Mouse (Mus musculus): ENCODE results near the gene 1700034J05Rik. TPM values are rescaled to one million over a fixed set of nuclear protein-coding genes. Genes with fewer than 3 reads are reported as not detected.

Gene 1700034J05Rik
- total RNA-seq, 2 experiments from 2014 or later, result not detected

DNA sequence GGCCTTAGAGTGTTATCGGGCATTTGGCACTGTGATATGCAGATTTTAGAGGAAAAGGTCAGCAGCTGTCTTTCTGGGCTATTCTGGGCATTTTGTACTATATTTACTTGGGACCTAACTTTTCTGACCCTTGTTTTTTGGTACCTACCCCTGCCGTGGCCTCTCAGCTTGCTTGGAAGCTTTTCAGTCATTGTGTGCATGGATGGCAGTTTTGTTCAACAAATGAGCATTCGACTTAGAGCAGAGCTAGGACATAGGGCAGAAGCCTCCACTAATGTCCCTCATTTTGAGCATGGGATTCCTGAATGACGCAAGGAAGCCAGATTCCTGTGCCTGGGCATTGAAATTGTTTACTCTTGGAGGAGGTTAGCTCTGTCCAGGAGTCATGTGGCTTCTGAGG, 9.4 kb downstream of the 1700034J05Rik start:
- H3K27ac ChIP-seq, result no peak overlapping the region
- DNase-seq (ENCODE audit: extremely low spot score in 1 of 2, low spot score in 2 of 2), result no peak
- intact Hi-C loops (cut with DNase I), result no loop called here
- H3K4me3 ChIP-seq, result no peak overlapping the region
- TF ChIP-seq CTCF (IDR thresholded peaks at IDR 0.05), result no peak

DNA sequence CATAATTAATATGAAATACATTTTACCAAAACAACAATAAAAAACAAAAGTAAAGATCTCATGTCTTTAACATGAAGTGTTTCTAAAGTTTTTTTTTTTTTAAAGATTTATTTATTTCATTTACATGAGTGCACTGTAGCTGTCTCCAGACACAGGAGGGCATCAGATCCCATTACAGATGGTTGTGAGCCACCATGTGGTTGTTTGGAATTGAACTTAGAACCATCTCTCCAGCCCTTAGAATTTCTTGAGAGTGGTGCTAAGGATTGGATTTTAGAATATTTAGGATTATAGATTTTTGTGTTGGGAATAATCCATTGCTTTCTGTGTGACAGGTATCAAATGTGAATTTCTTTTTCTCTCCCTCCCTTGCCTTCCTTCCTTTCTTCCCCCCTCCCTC, 10.2 kb downstream of the 1700034J05Rik start:
- TF ChIP-seq CTCF (IDR thresholded peaks at IDR 0.05), result peak; percentile 14
- DNase-seq (ENCODE audit: extremely low spot score in 1 of 2, low spot score in 2 of 2), result no peak
- no peak overlapping the region for H3K27ac ChIP-seq

GRCm38 (mm10) chr6:146941505-146942275, 12.5 kb downstream of the 1700034J05Rik start:
- no peak for DNase-seq (ENCODE audit: extremely low spot score in 1 of 2, low spot score in 2 of 2)
- no peak overlapping the region for H3K27ac ChIP-seq
- no peak for TF ChIP-seq CTCF (IDR thresholded peaks at IDR 0.05)
- intact Hi-C loops (cut with DNase I), result no loop called here
- H3K4me3 ChIP-seq, result no peak overlapping the region

More for the DNA sequence above, 10.2 kb downstream of the 1700034J05Rik start:
- intact Hi-C loops (cut with DNase I), result no loop called here
- H3K4me3 ChIP-seq, result no peak overlapping the region

DNA sequence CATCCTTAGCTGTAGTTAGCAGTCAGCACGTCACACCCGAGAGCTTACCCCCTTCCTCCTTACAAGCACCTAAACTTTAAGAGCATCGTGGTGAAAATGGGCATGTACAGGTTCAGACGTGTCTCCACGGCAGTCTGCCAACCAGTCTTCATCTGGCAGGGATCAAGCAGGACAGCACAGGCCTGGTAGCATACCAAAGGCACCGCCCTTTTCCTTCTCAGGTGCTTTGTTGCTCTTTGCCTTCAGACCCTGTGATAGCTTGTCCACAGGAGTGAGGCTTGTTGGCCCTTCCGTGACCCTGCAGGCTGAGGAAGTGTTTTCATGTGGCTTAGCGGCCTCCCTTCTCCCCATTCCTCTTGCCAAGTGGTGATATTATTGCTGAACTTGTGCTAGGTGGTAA, 15.2 kb downstream of the 1700034J05Rik start:
- intact Hi-C loops (cut with DNase I), result no loop called here
- no peak for TF ChIP-seq CTCF (IDR thresholded peaks at IDR 0.05)
- no peak overlapping the region for H3K4me3 ChIP-seq
- H3K27ac ChIP-seq, result no peak overlapping the region
- DNase-seq (ENCODE audit: extremely low spot score in 1 of 2, low spot score in 2 of 2), result no peak

DNA sequence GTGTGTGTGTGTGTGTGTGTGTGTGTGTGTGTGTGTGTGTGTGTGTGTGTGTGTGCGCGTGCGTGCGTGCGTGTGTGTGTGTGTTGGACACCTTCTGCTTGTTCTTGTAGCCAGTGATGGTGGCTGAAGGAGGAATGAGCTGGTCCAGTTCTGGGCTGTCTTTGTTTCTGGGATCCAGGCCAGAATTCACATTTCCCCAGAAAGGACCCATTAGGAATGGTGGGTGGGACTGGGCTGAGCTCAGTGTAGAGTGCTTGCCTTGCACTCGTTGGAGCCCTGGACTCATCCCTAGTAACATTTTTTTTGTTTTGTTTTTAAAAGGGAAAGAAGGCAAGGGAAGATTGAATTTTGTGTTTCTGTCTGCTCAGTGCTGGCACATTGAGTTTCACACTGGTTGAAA, 18.3 kb downstream of the 1700034J05Rik start:
- TF ChIP-seq CTCF (IDR thresholded peaks at IDR 0.05), result no peak
- intact Hi-C loops (cut with DNase I), result no loop called here
- Histone ChIP-seq H3K4me3 (no peak overlapping the region), H3K27ac (no peak overlapping the region)
- no peak for DNase-seq (ENCODE audit: extremely low spot score in 1 of 2, low spot score in 2 of 2)

DNA sequence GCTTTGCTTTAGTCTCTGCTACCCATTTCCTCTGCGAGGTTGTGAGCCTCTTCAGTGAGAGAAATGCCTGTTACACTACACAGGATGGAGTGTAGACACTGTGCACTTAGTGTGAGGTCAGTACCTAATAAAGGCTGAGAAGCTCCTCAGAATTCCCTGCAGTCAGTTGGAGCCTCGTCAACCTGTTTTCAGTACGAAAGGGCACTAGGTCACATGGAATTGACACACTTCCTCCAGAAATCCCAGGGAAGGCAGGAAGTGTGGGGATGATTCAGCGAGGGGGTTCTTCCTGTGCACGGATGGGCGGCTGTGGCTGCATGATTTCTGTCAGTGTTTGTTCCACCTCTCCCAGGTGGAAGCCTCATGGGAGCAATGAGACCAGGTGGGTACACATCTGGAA, 21.1 kb downstream of the 1700034J05Rik start:
- Histone ChIP-seq H3K27ac (no peak overlapping the region), H3K4me3 (no peak overlapping the region)
- no peak for TF ChIP-seq CTCF (IDR thresholded peaks at IDR 0.05)
- no peak for DNase-seq (ENCODE audit: extremely low spot score in 1 of 2, low spot score in 2 of 2)
- intact Hi-C loops (cut with DNase I), result no loop called here

DNA sequence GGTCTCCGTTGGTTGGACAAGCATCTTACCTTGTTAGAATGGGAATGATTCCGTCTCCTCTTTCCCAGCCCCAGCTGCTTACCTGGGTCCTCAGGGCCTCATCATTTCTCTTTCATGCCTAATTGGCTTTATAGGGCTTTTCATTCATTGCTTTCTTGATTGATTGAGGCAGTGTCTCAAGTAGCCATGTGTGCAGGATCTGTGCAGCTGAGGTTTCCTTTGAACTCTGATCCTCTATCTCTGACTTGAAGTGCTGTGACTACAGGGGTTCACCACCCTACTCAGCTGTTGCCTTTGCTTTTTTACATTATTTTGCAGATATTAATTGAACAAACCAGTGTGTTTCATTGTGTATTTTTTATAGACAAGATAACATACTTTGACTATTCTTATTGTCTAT, 25.2 kb downstream of the 1700034J05Rik start:
- H3K27ac ChIP-seq, result no peak overlapping the region
- no peak overlapping the region for H3K4me3 ChIP-seq
- DNase-seq (ENCODE audit: extremely low spot score in 1 of 2, low spot score in 2 of 2), result no peak
- intact Hi-C loops (cut with DNase I), result no loop called here
- no peak for TF ChIP-seq CTCF (IDR thresholded peaks at IDR 0.05)

- Histone ChIP-seq H3K4me3 (no peak overlapping the region), H3K27ac (no peak overlapping the region)
- intact Hi-C loops (cut with DNase I), result no loop called here
- no peak for DNase-seq (ENCODE audit: extremely low spot score in 1 of 2, low spot score in 2 of 2)
- TF ChIP-seq CTCF (IDR thresholded peaks at IDR 0.05), result no peak
These were observed 26.1 kb downstream of the 1700034J05Rik start for GRCm38 (mm10) chr6:146928108-146928507.

DNA sequence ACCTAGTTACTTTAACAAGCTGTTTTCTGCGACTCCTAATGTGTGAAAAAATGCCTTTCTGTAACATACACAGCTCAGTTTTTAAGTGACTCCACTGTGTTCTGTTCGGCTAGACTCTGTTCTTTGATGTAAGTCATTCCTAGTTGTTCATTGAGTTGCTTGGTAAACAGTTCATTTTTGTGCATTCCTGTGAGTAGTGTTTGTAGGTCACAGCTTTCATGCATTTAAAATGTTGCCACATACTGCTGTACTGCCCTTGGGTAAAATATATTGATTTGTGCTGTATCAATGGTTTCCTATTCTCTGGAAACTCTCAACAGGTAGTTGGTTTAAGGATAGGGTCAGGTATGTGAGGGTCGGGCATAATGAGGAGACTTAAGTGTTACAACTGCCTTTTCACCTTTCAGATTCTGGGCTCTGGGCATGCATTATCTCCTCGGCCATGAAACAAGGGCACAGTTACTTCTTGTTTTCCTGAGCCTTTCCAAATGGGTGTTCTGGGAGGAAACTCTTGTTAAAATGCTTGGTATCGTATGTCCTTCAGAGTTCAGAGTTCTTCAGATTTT, 27.7 kb downstream of the 1700034J05Rik start:
- DNase-seq (ENCODE audit: extremely low spot score in 1 of 2, low spot score in 2 of 2), result no peak
- no peak overlapping the region for H3K27ac ChIP-seq
- no peak overlapping the region for H3K4me3 ChIP-seq
- no peak for TF ChIP-seq CTCF (IDR thresholded peaks at IDR 0.05)
- intact Hi-C loops (cut with DNase I), result no loop called here

DNA sequence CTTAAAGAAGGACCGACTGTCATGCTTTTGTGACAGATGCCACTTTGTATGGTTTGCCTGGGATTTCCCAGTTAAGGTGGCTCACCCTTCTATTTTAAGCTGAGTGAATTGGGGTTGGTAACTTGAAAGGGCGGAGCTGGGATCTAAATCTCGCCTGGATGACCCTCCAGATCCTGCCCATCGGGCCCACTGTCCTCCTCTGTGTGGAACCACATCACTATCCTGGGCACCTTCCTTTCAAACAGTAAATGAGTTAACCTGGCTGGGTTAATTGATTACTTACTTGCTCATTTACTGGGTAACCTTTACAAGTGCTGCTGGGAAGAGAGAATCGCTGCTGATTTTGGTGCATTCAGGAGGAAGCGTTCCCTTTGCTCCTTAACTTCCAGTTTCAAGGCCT, 35.9 kb downstream of the 1700034J05Rik start:
- no peak overlapping the region for H3K4me3 ChIP-seq
- TF ChIP-seq CTCF (IDR thresholded peaks at IDR 0.05), result no peak
- intact Hi-C loops (cut with DNase I), result no loop called here
- no peak overlapping the region for H3K27ac ChIP-seq
- no peak for DNase-seq (ENCODE audit: extremely low spot score in 1 of 2, low spot score in 2 of 2)

- intact Hi-C loops (cut with DNase I), result no loop called here
- DNase-seq (ENCODE audit: extremely low spot score in 1 of 2, low spot score in 2 of 2), result no peak
- no peak for TF ChIP-seq CTCF (IDR thresholded peaks at IDR 0.05)
- Histone ChIP-seq H3K4me3 (no peak overlapping the region), H3K27ac (no peak overlapping the region)
These were observed 36.8 kb downstream of the 1700034J05Rik start for GRCm38 (mm10) chr6:146917396-146917795.

- H3K4me3 ChIP-seq, result no peak overlapping the region
- DNase-seq (ENCODE audit: extremely low spot score in 1 of 2, low spot score in 2 of 2), result no peak
- no peak for TF ChIP-seq CTCF (IDR thresholded peaks at IDR 0.05)
- intact Hi-C loops (cut with DNase I), result no loop called here
- H3K27ac ChIP-seq, result no peak overlapping the region
These were observed 38.4 kb downstream of the 1700034J05Rik start for GRCm38 (mm10) chr6:146915808-146916207.
